Mouse (Mus musculus): Measurements from ENCODE around the gene Tescl.

DNA sequence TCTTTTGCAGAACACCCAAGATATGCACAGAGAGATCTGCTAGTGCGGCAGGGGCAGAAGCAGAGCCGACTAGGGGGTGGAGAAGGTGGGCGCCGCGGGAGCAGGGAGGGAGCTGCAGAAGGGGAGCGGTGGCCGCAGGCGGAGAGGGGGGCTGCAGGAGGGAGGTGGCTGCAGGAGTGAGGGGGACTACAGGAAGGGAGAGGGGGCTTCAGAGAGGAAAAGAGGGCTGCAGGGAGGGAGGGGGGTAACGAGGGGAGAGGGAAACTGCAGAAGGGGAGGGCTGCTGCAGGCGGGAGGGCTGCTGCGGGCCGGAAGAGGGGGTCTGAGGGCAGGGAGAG is 35.1 kb downstream of the Tescl start:
- TF ChIP-seq CTCF (IDR thresholded peaks at IDR 0.05; ENCODE audit: insufficient read depth, low read depth, low read length) (no peak), POLR2A (IDR thresholded peaks at IDR 0.05; ENCODE audit: insufficient read depth, low read depth, low read length) (no peak)

Data from olfactory bulb, adult 2 months (tissue).